Mouse (Mus musculus) olfactory bulb, adult 2 months (tissue): ENCODE results near the gene Slc22a4. TPM values are rescaled to one million over a fixed set of nuclear protein-coding genes. Genes with fewer than 3 reads are reported as not detected.

ENCODE experiments used
- H3K27ac ChIP-seq: fragments of 200-500 bp; 2 replicates; pipeline ENCODE4 v1.5.1; 2012; ENCODE audit warnings: low read depth, low read length; ENCODE audit not compliant: insufficient read depth
- H3K4me1 ChIP-seq: fragments of 200-500 bp; 2 replicates; pipeline ENCODE4 v1.6.1; 2012; ENCODE audit warnings: low read length; ENCODE audit not compliant: control insufficient read depth, insufficient read depth
- H3K4me3 ChIP-seq: fragments of 200-500 bp; 2 replicates; pipeline ENCODE4 v1.5.1; 2012; ENCODE audit warnings: mild to moderate bottlenecking, low read depth, low read length, moderate library complexity; ENCODE audit not compliant: insufficient read depth
- CTCF ChIP-seq: fragments of 200-500 bp; IDR thresholded peaks from 2 replicates; pipeline ENCODE4 v1.5.1; 2012; ENCODE audit warnings: low read depth, mild to moderate bottlenecking, low read length, moderate library complexity; ENCODE audit not compliant: insufficient read depth
- POLR2A ChIP-seq: fragments of 200-500 bp; IDR thresholded peaks from 2 replicates; pipeline ENCODE4 v1.6.1; 2012; ENCODE audit warnings: mild to moderate bottlenecking, low read depth, low read length, moderate library complexity; ENCODE audit not compliant: insufficient read depth
- WGBS: fragments of 180-500 bp; shearing (Covaris S2); methylation state at CpG from one replicate; pipeline ENCODE4 v1.1.7; 2018; 5-methylcytosine and 5-hydroxymethylcytosine counted together
- polyA plus RNA-seq: library from polyadenylated mRNA; stranded (reverse); fragments of >200 nt; gene quantifications from 2 replicates; pipeline ENCODE4 v1.2.4, GENCODE M21; 2012; ENCODE audit warnings: low replicate concordance; ENCODE audit not compliant: missing spikeins, insufficient read depth, insufficient read length

Gene Slc22a4
- polyA plus RNA-seq, 1 experiment = not detected

- Histone ChIP-seq H3K4me3 (no peak overlapping the region), H3K27ac (no peak overlapping the region), H3K4me1 (peaks cover 27% of the 10 kb centered on the region)
- TF ChIP-seq CTCF (no peak), POLR2A (no peak)
- whole genome bisulfite sequencing = 90% methylated on average over 5 of the region's 5 CpGs
Measured at GRCm38 (mm10) chr11:54066400-54066799, 38.5 kb upstream of the Slc22a4 start.

- peaks cover 28% of the 10 kb centered on the region for H3K4me1 ChIP-seq
- TF ChIP-seq POLR2A (no peak), CTCF (no peak)
- 81% methylated on average over 4 of the region's 4 CpGs for WGBS
- H3K4me3 ChIP-seq = no peak overlapping the region
- no peak overlapping the region for H3K27ac ChIP-seq
Measured at GRCm38 (mm10) chr11:54065915-54066178, 38.0 kb upstream of the Slc22a4 start.

GRCm38 (mm10) chr11:54065106-54065914, 37.4 kb upstream of the Slc22a4 start:
- no peak for TF ChIP-seq CTCF
- TF ChIP-seq POLR2A = no peak
- Histone ChIP-seq H3K4me1 (peaks cover 30% of the 10 kb centered on the region), H3K27ac (no peak overlapping the region), H3K4me3 (no peak overlapping the region)
- WGBS = 82% methylated on average over 12 of the region's 12 CpGs

- H3K4me3 ChIP-seq = no peak overlapping the region
- no peak overlapping the region for H3K27ac ChIP-seq
- TF ChIP-seq POLR2A (no peak), CTCF (no peak)
- WGBS = 82% methylated on average over 3 of the region's 3 CpGs
- peaks cover 36% of the 10 kb centered on the region for H3K4me1 ChIP-seq
Measured at GRCm38 (mm10) chr11:54064412-54064978, 36.6 kb upstream of the Slc22a4 start.

- TF ChIP-seq POLR2A (no peak), CTCF (no peak)
- Histone ChIP-seq H3K27ac (no peak overlapping the region), H3K4me1 (peaks cover 39% of the 10 kb centered on the region), H3K4me3 (no peak overlapping the region)
- 90% methylated on average over 10 of the region's 10 CpGs for WGBS
Measured at GRCm38 (mm10) chr11:54063472-54063775, 35.5 kb upstream of the Slc22a4 start.

- H3K27ac ChIP-seq = peak overlapping the region; percentile 50; the same call in 1 of the 2 replicates
Measured at GRCm38 (mm10) chr11:54062753-54063471, 35.0 kb upstream of the Slc22a4 start.

GRCm38 (mm10) chr11:54062086-54062752, 34.3 kb upstream of the Slc22a4 start:
- Histone ChIP-seq H3K4me3 (no peak overlapping the region), H3K4me1 (peaks cover 48% of the 10 kb centered on the region), H3K27ac (peak overlapping the region; percentile 50)
- 46% methylated on average over 12 of the region's 12 CpGs for WGBS
- no peak for TF ChIP-seq POLR2A
- no peak for TF ChIP-seq CTCF

More at GRCm38 (mm10) chr11:54062753-54063471, 35.0 kb upstream of the Slc22a4 start:
- H3K4me3 ChIP-seq = no peak overlapping the region
- peaks cover 44% of the 10 kb centered on the region for H3K4me1 ChIP-seq
- TF ChIP-seq POLR2A = no peak
- no peak for TF ChIP-seq CTCF
- WGBS = 56% methylated on average over 9 of the region's 9 CpGs

GRCm38 (mm10) chr11:54060316-54060715, 32.4 kb upstream of the Slc22a4 start:
- Histone ChIP-seq H3K4me1 (peaks cover 48% of the 10 kb centered on the region), H3K27ac (no peak overlapping the region; the same call in 1 of the 2 replicates), H3K4me3 (no peak overlapping the region)
- 58% methylated on average over 9 of the region's 9 CpGs for WGBS
- no peak for TF ChIP-seq CTCF
- TF ChIP-seq POLR2A = no peak
